Mouse (Mus musculus): ENCODE measurements at regions not wholly inside any gene's neighbourhood (a gene's known extent, or its start where the extent isn't known, plus 50 kb on each side); places are given as distances from the start of the nearest gene placed in this dataset.

DNA sequence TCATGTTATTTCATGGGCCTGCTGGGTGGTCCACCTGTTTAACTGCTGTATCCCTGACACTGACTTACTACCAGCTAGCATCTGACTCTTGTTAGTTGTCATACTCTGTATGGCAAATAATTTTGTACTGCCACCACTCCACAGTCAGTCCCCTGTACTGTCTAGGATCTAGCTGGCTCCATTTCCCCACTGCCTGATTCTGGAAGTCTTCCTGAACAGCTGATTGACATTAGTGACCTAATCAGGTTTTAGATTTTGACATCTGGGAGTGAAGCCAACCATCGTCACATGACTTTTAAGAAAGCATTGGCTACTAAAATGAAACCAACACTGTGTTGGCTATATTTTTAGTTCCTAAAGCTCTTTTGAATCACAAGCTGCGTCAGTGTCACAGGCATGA, 711.3 kb downstream of the Bcl11a start:
- no peaks in the 10 kb centered on the region for H3K36me3 ChIP-seq (ENCODE audit: control insufficient read depth, insufficient read depth, low read length)
- no peaks in the 10 kb centered on the region for H3K27me3 ChIP-seq (replicated peaks; ENCODE audit: control insufficient read depth, insufficient read depth, low read length)
- no peak overlapping the region for H3K27ac ChIP-seq (ENCODE audit: low read depth)
- no peak for ATAC-seq (replicated peaks; ENCODE audit: low FRiP score, low TSS enrichment, low read depth)
- H3K9me3 ChIP-seq (ENCODE audit: control insufficient read depth, low read length) = 0 out of 2 replicates have a peak, but pooled peaks cover 3% of the 10 kb centered on the region
- no peak overlapping the region for H3K9ac ChIP-seq (ENCODE audit: low read length)
- WGBS = 84% methylated on average over 2 of the region's 2 CpGs
- DNase-seq (ENCODE audit: low spot score) = no peak
- no peak overlapping the region for H3K4me2 ChIP-seq (ENCODE audit: low read length)
- no peaks in the 10 kb centered on the region for H3K4me1 ChIP-seq (replicated peaks; ENCODE audit: control insufficient read depth, insufficient read depth, low read length)
- H3K4me3 ChIP-seq (ENCODE audit: low read depth, low read length) = no peak overlapping the region

- no peak for DNase-seq (ENCODE audit: low spot score)
Observed at GRCm38 (mm10) chr11:24795510-24796211, 717.8 kb downstream of the Bcl11a start.

DNA sequence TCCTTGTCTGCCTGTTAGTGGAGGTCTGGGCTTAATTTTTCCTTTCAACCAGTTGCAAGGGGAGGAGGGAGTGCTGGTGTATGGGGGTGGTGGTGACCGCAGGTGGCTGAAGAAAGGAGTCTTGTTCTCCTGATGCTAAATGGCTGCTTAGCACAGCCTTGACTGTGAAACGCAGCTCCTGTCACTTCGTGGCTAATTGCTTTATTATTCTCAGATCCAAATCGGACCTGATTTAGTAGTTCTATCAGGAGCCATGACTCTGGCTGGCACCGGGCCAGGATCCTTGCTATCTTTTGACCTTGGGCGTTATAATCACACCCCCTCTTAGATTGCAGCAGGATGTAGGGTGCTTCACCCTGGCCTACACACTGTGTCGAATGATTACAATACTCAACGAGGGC, 726.8 kb downstream of the Bcl11a start:
- Histone ChIP-seq H3K4me1 (replicated peaks; ENCODE audit: control insufficient read depth, insufficient read depth, low read length) (no peaks in the 10 kb centered on the region), H3K27ac (ENCODE audit: low read depth) (no peak overlapping the region), H3K4me3 (ENCODE audit: low read depth, low read length) (no peak overlapping the region), H3K9me3 (ENCODE audit: control insufficient read depth, low read length) (no peaks in the 10 kb centered on the region), H3K27me3 (replicated peaks; ENCODE audit: control insufficient read depth, insufficient read depth, low read length) (no peaks in the 10 kb centered on the region), H3K36me3 (ENCODE audit: control insufficient read depth, insufficient read depth, low read length) (no peaks in the 10 kb centered on the region), H3K4me2 (ENCODE audit: low read length) (no peak overlapping the region), H3K9ac (ENCODE audit: low read length) (no peak overlapping the region)
- ATAC-seq (replicated peaks; ENCODE audit: low FRiP score, low TSS enrichment, low read depth) (peak; percentile 50), DNase-seq (ENCODE audit: low spot score) (no peak)
- WGBS = 49% methylated on average over 8 of the region's 8 CpGs

More at GRCm38 (mm10) chr11:24795510-24796211, 717.8 kb downstream of the Bcl11a start:
- Histone ChIP-seq H3K27ac (ENCODE audit: low read depth) (no peak overlapping the region), H3K9ac (ENCODE audit: low read length) (no peak overlapping the region), H3K9me3 (ENCODE audit: control insufficient read depth, low read length) (no peaks in the 10 kb centered on the region), H3K27me3 (replicated peaks; ENCODE audit: control insufficient read depth, insufficient read depth, low read length) (no peaks in the 10 kb centered on the region), H3K36me3 (ENCODE audit: control insufficient read depth, insufficient read depth, low read length) (no peaks in the 10 kb centered on the region), H3K4me3 (ENCODE audit: low read depth, low read length) (no peak overlapping the region), H3K4me2 (ENCODE audit: low read length) (no peak overlapping the region), H3K4me1 (replicated peaks; ENCODE audit: control insufficient read depth, insufficient read depth, low read length) (no peaks in the 10 kb centered on the region)
- ATAC-seq (replicated peaks; ENCODE audit: low FRiP score, low TSS enrichment, low read depth) = no peak
- 74% methylated on average over 4 of the region's 4 CpGs for WGBS

GRCm38 (mm10) chr11:24829578-24830401, 751.9 kb downstream of the Bcl11a start:
- H3K4me2 ChIP-seq (ENCODE audit: low read length) = no peak overlapping the region
- H3K9me3 ChIP-seq (ENCODE audit: control insufficient read depth, low read length) = no peaks in the 10 kb centered on the region
- ATAC-seq (replicated peaks; ENCODE audit: low FRiP score, low TSS enrichment, low read depth) (no peak), DNase-seq (ENCODE audit: low spot score) (no peak)
- no peak overlapping the region for H3K27ac ChIP-seq (ENCODE audit: low read depth)
- no peak overlapping the region for H3K4me3 ChIP-seq (ENCODE audit: low read depth, low read length)
- H3K27me3 ChIP-seq (replicated peaks; ENCODE audit: control insufficient read depth, insufficient read depth, low read length) = no peaks in the 10 kb centered on the region
- H3K4me1 ChIP-seq (replicated peaks; ENCODE audit: control insufficient read depth, insufficient read depth, low read length) = 0 out of 2 replicates have a peak, but pooled peaks cover 3% of the 10 kb centered on the region
- 49% methylated on average over 13 of the region's 13 CpGs for WGBS
- H3K36me3 ChIP-seq (ENCODE audit: control insufficient read depth, insufficient read depth, low read length) = no peaks in the 10 kb centered on the region
- no peak overlapping the region for H3K9ac ChIP-seq (ENCODE audit: low read length)

DNA sequence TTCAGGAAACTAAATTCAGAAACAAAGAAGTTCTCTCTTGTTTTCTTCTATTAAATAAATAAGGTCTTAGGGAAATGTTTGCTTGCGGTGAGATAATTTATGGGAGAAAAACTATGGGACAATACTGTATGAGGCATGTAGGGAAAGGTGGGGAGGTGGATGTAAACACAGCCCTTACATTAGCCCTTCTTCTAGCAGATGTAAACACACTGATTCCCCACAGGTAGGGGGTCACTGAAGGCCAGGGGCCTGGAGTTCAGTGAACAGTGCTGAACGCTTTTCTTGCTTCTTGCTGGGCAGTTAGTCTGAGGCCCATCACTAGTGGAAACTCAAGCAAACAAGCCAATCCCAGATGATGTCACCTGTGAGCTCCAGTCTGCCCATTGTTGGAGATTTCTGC, 752.6 kb downstream of the Bcl11a start:
- DNase-seq (ENCODE audit: low spot score) (no peak), ATAC-seq (replicated peaks; ENCODE audit: low FRiP score, low TSS enrichment, low read depth) (no peak)
- no peak overlapping the region for H3K4me3 ChIP-seq (ENCODE audit: low read depth, low read length)
- H3K9me3 ChIP-seq (ENCODE audit: control insufficient read depth, low read length) = no peaks in the 10 kb centered on the region
- no peaks in the 10 kb centered on the region for H3K36me3 ChIP-seq (ENCODE audit: control insufficient read depth, insufficient read depth, low read length)
- H3K4me1 ChIP-seq (replicated peaks; ENCODE audit: control insufficient read depth, insufficient read depth, low read length) = 0 out of 2 replicates have a peak, but pooled peaks cover 3% of the 10 kb centered on the region
- no peak overlapping the region for H3K27ac ChIP-seq (ENCODE audit: low read depth)
- no peak overlapping the region for H3K9ac ChIP-seq (ENCODE audit: low read length)
- no peaks in the 10 kb centered on the region for H3K27me3 ChIP-seq (replicated peaks; ENCODE audit: control insufficient read depth, insufficient read depth, low read length)
- no peak overlapping the region for H3K4me2 ChIP-seq (ENCODE audit: low read length)
- WGBS = 51% methylated on average over 2 of the region's 2 CpGs

GRCm38 (mm10) chr11:24843839-24844738, 766.2 kb downstream of the Bcl11a start:
- no peaks in the 10 kb centered on the region for H3K36me3 ChIP-seq (ENCODE audit: control insufficient read depth, insufficient read depth, low read length)
- DNase-seq (ENCODE audit: low spot score) (no peak), ATAC-seq (replicated peaks; ENCODE audit: low FRiP score, low TSS enrichment, low read depth) (no peak)
- no peak overlapping the region for H3K27ac ChIP-seq (ENCODE audit: low read depth)
- H3K4me3 ChIP-seq (ENCODE audit: low read depth, low read length) = no peak overlapping the region
- 76% methylated on average over 2 of the region's 2 CpGs for WGBS
- no peak overlapping the region for H3K9ac ChIP-seq (ENCODE audit: low read length)
- H3K4me1 ChIP-seq (replicated peaks; ENCODE audit: control insufficient read depth, insufficient read depth, low read length) = 0 out of 2 replicates have a peak, but pooled peaks cover 2% of the 10 kb centered on the region
- H3K4me2 ChIP-seq (ENCODE audit: low read length) = no peak overlapping the region
- no peaks in the 10 kb centered on the region for H3K27me3 ChIP-seq (replicated peaks; ENCODE audit: control insufficient read depth, insufficient read depth, low read length)
- H3K9me3 ChIP-seq (ENCODE audit: control insufficient read depth, low read length) = no peaks in the 10 kb centered on the region

- H3K4me1 ChIP-seq (replicated peaks; ENCODE audit: control insufficient read depth, insufficient read depth, low read length) = no peaks in the 10 kb centered on the region
- H3K27ac ChIP-seq (ENCODE audit: low read depth) = no peak overlapping the region
- 90% methylated on average over 6 of the region's 6 CpGs for WGBS
- H3K27me3 ChIP-seq (replicated peaks; ENCODE audit: control insufficient read depth, insufficient read depth, low read length) = no peaks in the 10 kb centered on the region
- no peak overlapping the region for H3K4me2 ChIP-seq (ENCODE audit: low read length)
- no peaks in the 10 kb centered on the region for H3K36me3 ChIP-seq (ENCODE audit: control insufficient read depth, insufficient read depth, low read length)
- H3K4me3 ChIP-seq (ENCODE audit: low read depth, low read length) = no peak overlapping the region
- no peaks in the 10 kb centered on the region for H3K9me3 ChIP-seq (ENCODE audit: control insufficient read depth, low read length)
- H3K9ac ChIP-seq (ENCODE audit: low read length) = no peak overlapping the region
- DNase-seq (ENCODE audit: low spot score) (no peak), ATAC-seq (replicated peaks; ENCODE audit: low FRiP score, low TSS enrichment, low read depth) (no peak)
Observed at GRCm38 (mm10) chr11:24856991-24857390, 779.1 kb downstream of the Bcl11a start.

DNA sequence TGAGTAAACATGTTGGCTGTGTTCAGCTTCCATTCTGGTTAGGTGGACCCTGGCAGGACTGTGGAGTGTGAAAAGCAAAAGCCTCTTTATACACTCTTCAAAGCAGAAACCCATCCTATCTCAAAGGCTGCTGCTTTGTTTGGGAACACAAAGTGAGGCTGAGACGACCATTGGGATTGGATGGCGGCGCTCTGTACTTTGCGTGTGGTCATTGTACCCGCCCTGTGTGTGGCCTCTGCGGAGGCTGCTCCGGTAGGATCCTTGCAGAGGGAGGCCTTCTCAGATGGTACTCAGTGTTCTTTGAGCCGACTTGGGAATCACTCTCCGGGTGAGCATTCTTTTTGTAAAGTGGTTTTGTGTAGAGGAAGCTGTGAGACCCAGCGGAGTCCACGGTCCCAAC, 786.8 kb downstream of the Bcl11a start:
- DNase-seq (ENCODE audit: low spot score) (no peak), ATAC-seq (replicated peaks; ENCODE audit: low FRiP score, low TSS enrichment, low read depth) (no peak)
- Histone ChIP-seq H3K27ac (ENCODE audit: low read depth) (no peak overlapping the region), H3K9me3 (ENCODE audit: control insufficient read depth, low read length) (no peaks in the 10 kb centered on the region), H3K4me3 (ENCODE audit: low read depth, low read length) (no peak overlapping the region), H3K36me3 (ENCODE audit: control insufficient read depth, insufficient read depth, low read length) (no peaks in the 10 kb centered on the region), H3K9ac (ENCODE audit: low read length) (no peak overlapping the region), H3K27me3 (replicated peaks; ENCODE audit: control insufficient read depth, insufficient read depth, low read length) (no peaks in the 10 kb centered on the region), H3K4me2 (ENCODE audit: low read length) (no peak overlapping the region), H3K4me1 (replicated peaks; ENCODE audit: control insufficient read depth, insufficient read depth, low read length) (no peaks in the 10 kb centered on the region)
- 85% methylated on average over 11 of the region's 11 CpGs for WGBS

Data from intestine, embryonic 14.5 days (tissue).